Mouse (Mus musculus): ENCODE results near the gene Map3k14. TPM values are rescaled to one million over a fixed set of nuclear protein-coding genes. Genes with fewer than 3 reads are reported as not detected.

Gene Map3k14
- polyA plus RNA-seq, 1 experiment = 5.0 TPM

GRCm38 (mm10) chr11:103180426-103180825 lies 86.8 kb downstream of the Map3k14 start:
- TF ChIP-seq GATA1 (IDR thresholded peaks at IDR 0.05; ENCODE audit: low read length) = no peak

- no peak for TF ChIP-seq GATA1 (IDR thresholded peaks at IDR 0.05; ENCODE audit: low read length)
Observed at GRCm38 (mm10) chr11:103178748-103179147, 88.5 kb downstream of the Map3k14 start.

DNA sequence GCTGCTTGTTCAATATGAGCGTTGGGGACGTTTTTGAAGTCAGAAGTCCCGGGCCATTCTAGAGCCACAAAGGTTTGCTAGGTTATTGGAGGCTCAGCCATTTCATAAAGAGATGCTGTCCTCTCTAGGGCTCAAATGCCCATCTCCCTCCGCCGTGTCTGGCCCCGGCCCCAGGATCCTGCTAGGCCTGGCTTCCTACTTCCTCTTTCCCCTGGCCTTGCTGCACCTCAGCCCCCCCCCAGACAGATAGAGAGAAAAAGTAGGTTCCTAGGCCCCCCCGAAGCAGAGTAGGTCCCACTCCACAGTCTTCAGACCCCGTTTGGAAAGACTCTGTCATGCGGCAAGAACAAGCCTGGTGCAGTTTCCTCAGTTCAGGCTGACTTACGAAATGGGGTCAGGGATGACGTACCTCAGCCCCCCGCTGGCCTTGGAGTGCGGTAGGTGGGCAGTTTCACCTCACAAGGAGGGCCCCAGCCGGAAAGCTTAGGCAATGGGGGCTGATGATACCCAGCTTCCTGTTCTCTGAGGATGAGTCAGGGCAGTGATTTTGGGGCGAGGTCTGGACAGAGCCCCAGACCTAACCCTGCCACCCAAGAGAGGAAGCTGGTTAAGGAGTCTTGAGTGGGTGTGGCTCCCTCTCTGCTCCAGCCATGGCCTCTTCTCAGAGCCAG lies 89.3 kb downstream of the Map3k14 start:
- TF ChIP-seq GATA1 (IDR thresholded peaks at IDR 0.05; ENCODE audit: low read length) = no peak

DNA sequence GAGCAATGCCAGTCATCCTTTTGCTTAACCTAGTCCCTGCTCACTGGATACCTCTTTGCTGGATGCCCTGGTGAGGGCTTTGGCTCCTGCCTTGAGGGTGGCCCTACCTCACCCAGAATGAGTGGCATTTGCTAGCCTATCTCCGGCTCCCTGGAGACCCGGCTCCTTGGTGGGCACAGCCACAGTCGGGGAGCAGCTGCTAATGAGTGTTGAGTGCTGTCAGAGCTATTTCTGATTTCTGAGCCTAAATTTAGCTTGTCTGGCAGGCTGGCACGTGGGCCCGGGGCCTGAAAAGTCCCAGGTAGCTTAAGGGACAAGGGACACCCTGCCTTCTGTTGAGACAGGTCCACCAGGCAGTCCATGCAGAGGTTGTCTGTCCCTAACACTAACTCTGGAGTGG lies 90.1 kb downstream of the Map3k14 start:
- TF ChIP-seq GATA1 (IDR thresholded peaks at IDR 0.05; ENCODE audit: low read length) = no peak

DNA sequence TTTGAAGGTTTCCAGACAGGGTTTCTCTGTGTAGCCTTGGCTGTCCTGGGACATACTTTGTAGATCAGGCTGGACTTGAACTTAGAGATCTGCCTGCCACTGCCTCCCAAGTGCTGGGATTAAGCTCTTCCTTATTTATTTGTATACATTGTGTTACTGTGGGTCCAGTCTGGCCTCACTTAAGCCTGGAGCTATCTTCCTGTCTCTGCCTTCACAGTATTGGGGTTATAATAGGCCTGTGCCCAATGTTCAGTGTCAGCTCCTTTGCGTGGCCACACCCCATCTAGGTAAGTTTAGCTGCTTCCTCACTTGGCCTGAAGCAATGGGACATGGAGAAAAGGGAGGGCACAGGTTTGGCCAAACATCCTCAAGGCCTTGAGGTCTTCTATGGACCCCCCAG lies 90.8 kb downstream of the Map3k14 start:
- TF ChIP-seq GATA1 (IDR thresholded peaks at IDR 0.05; ENCODE audit: low read length) = no peak

- no peak for TF ChIP-seq GATA1 (IDR thresholded peaks at IDR 0.05; ENCODE audit: low read length)
Observed at GRCm38 (mm10) chr11:103175688-103176442, 91.4 kb downstream of the Map3k14 start.

DNA sequence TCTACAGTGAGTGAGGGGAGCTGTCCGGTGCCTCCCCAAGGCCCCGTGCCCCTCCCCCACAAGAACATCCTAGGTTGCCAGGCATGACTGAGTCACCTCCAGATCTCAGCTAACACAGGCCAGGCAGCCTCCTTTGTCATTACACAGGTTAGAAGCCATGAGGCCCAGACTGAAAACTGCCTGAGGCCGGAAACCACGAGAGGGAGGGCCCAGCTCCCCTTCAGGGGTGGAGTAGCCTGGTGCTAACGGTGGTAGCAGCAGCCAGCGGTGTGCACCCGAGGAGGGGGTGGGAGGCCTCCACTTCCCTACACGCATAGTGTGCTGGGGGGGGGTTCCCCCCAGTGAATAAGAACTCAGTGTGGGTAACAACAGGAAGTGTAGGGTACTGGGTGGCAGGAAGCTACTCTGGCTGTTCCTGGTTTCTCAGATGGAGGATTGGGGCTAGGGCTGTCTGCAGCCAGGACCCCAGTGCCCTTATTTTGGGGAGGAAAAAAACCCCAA lies 92.3 kb downstream of the Map3k14 start:
- no peak for TF ChIP-seq GATA1 (IDR thresholded peaks at IDR 0.05; ENCODE audit: low read length)

DNA sequence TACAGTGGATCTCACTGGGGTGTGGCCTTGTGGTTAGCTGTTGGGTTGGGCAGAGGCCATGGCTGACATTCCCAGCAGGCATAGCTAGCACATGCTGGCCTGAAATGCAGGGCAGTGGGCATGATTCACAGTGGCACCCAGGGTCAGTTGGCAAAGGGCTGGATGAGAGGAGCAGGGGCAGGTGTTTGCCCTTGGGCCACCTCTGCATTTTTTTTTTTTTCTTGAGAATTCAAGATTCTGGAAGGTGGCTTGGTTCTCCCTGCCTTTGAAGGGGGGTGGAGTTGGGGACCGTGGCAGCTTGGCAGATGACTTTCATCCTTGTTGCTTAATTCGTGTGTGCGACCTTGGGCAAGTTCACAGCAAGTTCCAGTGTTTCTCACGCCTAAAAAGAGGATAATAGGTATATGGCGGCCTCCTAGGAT lies 92.8 kb downstream of the Map3k14 start:
- TF ChIP-seq GATA1 (IDR thresholded peaks at IDR 0.05; ENCODE audit: low read length) = no peak

- TF ChIP-seq GATA1 (IDR thresholded peaks at IDR 0.05; ENCODE audit: low read length) = no peak
Observed at GRCm38 (mm10) chr11:103173771-103174344, 93.4 kb downstream of the Map3k14 start.

DNA sequence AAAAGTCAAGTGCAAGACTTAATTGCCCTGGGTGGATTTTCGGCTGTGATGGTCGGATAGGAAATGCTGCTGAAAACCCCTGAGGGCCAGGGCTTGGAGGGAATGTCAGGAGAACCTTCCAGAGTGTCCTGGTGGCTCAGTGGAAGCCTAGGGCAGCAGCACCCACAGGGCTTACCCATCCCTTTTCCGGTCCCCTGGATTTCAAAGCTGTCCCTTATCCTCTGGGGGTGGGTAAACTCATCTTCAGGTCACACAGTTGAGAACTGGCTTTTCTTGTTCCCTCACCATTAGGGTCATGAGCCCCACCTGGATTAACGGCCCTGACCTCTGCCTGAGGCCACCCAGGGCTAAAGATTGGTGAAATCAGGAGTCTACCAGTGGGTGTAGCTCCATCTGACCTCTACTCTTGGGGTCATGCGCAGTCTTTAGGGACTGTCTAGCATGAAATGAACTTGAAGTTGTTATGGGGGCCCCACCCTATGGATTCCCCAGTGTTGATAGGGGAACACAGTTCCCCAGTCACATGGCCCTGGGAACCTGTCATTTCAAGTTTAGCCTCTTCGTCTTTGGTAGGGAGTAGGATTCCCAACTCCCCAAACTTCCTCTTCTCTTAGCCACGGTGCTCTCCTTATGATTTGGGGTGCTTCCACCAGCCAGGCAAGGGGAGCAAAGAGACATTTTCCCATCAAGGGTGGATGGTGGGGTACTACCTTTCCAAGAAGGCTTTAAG lies 94.1 kb downstream of the Map3k14 start:
- no peak for TF ChIP-seq GATA1 (IDR thresholded peaks at IDR 0.05; ENCODE audit: low read length)

DNA sequence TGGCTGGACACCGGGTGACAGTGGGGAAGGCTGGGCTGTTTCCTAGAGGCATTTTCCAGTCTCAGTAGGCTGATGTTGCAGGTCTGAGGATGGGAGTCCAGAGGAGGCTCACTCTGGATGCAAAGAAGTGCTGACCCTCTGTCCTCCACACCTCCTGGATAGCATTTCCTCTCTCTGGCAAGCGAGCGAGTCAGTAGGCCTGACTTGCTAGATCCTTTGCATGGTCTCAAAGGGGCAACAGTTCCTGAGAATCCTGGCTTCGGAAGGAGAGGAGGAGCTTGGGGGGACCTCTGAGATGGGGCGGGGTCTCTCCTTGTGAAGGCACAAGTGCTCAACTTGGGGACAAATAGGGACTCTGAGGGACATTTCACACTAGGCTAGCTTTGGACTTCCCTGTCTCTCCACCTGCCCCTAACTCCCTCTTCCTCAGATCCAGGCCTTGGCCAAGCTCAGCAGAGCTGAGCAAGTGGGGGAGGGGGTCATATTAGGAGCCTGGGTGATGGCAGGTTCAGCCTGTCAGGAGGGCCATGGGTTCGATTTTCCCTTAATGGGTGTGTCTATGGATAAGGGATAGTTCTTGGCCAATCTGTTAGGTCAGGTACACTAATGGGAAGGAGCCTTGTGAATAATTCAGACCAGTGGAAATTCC lies 94.8 kb downstream of the Map3k14 start:
- TF ChIP-seq GATA1 (IDR thresholded peaks at IDR 0.05; ENCODE audit: low read length) = no peak

DNA sequence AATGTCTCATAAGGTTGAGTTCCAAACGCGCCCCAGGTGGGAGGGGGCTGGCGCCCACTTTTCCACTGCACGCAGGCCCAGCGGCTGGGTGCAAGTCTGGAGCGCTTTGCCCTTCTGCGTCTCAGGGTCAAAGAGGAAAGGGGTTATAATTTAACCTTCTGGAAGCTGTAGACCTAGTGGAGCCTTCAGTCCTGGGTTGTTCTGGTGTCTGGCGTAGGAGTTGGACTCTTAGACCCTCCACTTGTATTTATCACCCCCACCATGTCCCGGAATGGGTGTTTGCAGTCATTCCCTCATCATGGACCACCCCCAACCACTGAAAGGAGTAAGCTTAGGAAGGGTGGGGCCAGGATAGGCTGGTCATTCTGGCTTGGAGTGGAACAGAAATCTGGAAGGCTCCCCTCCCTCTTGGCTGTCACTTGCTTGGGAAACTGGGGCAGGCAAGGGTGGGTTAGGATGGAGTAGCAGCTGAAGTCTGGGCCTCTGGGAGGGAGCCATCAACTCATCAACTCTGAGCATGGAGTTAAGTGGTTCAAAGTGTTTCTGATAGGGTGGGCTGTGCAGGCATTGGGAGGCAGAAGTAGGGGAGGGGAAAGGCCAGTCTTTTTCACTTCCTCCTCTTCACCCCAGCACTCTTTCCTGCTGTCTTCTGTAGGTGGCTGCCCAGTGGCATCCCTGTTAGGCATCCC lies 95.4 kb downstream of the Map3k14 start:
- no peak for TF ChIP-seq GATA1 (IDR thresholded peaks at IDR 0.05; ENCODE audit: low read length)

GRCm38 (mm10) chr11:103171286-103171620 lies 96.0 kb downstream of the Map3k14 start:
- TF ChIP-seq GATA1 (IDR thresholded peaks at IDR 0.05; ENCODE audit: low read length) = no peak

- TF ChIP-seq GATA1 (IDR thresholded peaks at IDR 0.05; ENCODE audit: low read length) = no peak
Observed at GRCm38 (mm10) chr11:103170494-103171285, 96.6 kb downstream of the Map3k14 start, which contains the start of gene Fmnl1. Gene Fmnl1, plus strand, starts transcription at chr11:103171107.

All from G1E-ER4 (cell line).